Mouse (Mus musculus) embryo, embryonic 11 days (tissue): ENCODE measurements around the gene Duxbl1.
"Not testable (repeated sequence)": the region's sequence is repeated elsewhere in the genome, so short reads cannot be mapped to it uniquely, and the experiment has no call there.

Experiments used
- DNase-seq: peaks from one replicate; pipeline ENCODE4 v3.0.0-alpha.2; 2015

Gene Duxbl1

DNA sequence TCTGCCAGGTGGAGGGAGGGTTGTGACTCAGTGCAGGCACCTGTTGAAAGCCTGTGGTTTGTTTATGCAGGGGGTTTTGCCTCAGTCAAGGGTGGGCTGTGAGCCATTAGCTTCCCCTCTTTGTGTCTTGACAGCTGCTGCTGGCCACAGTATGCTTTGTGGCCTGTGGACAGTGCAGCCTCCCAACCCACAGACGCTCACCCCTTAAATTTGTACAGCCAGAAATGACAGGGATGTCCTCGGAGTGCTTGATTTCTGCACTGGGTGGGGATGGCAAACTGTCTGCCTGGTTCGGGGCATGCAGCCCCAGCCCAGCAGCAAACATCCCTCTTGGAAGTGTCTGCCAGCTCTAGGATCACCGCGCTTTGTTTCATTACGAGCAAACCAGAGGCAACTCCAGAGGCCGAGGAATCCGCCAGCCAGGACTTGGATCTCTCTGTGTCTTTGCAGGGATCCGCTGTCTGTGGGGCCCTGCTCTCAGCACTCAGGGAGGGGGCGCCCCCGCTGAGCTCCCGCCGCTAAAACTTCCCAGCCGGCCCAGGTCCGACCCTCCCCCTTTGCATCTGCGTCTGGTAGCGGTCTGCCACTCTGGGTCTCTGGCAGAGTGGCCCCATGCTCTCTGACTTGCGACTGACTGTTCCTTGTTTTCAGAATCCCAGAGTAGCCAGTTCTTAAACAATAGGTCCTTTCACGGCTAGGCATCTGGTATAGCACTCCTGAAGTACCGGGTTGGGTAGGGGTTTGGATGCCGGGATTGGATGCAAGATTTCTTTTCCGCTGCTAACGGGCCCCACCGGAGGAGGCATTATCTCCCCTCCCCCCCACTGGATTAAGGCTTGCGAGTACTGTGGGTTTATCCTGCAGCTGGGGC lies at the start of gene Duxbl1:
Gene Duxbl1 (plus strand): TSS at position 207 of the 871 bp plus-strand sequence.
- not testable (repeated sequence) for DNase-seq

DNA sequence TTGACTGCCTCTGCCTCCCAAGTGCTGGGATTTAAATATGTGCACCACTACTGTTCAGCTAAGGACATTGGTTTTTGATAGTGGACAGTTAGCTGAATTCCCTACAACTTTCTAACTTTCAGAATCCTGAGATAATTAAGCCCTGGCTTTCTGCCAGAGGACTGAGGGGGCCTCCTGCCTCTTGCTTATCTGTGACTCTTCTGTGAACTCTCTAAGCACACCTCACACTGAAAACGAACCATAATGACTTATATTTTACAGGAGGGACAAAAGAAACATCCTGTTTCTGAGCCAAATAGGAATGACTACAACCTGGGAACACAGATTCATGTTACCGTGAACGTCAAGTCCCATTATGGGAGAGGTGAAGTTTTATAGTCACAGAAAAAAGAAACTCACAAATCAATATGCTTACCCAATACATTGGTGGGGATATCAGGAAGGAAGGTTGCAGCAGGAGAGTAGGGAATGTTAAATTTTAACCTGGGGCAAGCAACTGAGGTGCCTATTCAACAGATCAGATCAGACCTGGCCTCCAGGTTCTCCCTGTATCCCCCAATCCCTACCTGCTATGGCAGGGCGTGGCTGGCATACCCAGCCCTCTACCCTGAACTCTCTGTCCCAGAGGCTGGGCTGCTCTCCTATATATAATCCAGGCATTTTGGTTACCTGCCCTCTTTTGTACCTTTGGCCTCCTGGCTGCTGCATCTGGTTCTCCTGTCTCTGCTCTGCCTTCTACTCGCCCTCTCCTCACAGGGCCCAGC lies 41.3 kb upstream of the Duxbl1 start:
- not testable (repeated sequence) for DNase-seq

DNA sequence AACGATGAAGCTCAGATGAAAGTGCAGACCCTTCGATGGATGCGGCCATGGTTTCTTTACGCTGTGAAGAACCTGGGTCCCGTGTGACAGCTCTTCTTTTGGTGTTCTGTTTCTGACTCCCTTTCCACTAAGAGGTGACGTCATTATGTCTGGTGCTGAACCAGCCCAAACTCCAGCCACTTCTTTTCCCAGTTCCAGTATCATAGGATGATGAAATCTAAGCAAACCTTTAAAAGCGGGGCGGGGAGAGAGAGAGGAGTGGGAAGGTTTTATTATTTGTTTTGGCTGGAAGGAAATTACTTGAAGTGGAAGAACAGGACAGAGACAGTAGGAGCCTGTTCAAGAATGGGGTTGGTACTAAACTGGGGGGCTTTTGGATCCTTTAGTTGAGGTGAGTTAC lies 40.4 kb upstream of the Duxbl1 start, which contains the start of gene Cphx1:
Gene Cphx1 (plus strand): TSS at position 301 of the 400 bp plus-strand sequence.
- DNase-seq, result not testable (repeated sequence)

- not testable (repeated sequence) for DNase-seq
Observed at GRCm38 (mm10) chr14:25957861-25958260, 20.5 kb upstream of the Duxbl1 start.

DNA sequence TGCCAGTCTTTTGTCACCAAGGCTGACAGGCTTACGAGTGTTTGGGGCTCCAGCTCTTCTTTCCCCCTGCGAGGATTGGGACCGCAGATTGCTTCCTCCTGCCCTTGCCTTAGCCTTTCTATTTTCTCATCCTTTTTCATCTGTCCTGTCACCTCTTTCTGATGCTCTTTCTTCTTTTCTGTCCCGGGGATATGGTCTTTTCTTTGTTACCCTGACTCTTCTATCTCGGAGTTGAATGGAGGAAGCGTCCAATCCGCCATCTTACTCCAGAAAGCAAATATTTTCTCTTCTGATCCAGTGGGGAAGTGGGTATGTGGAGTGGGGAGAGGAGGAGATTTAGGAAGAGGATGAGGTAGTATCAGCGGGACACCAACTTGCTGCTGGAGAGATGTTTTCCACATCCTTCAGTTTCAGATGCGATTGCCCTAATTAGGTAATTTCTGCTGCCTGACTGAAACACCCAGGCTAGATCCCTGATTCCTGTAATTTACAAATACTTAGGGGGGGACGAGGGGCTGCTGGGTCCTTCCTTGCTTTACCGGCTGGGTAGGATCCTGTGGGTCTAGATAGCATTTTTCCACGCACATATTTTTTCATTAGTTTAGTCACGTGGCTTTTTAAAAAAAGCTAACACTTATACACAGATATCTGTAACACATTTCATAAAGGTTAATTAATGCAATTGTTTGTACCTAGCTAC lies 1.0 kb downstream of the Duxbl1 start:
- peak; percentile 24 for DNase-seq

GRCm38 (mm10) chr14:25981880-25982279 lies 3.5 kb downstream of the Duxbl1 start:
- DNase-seq, result not testable (repeated sequence)

DNA sequence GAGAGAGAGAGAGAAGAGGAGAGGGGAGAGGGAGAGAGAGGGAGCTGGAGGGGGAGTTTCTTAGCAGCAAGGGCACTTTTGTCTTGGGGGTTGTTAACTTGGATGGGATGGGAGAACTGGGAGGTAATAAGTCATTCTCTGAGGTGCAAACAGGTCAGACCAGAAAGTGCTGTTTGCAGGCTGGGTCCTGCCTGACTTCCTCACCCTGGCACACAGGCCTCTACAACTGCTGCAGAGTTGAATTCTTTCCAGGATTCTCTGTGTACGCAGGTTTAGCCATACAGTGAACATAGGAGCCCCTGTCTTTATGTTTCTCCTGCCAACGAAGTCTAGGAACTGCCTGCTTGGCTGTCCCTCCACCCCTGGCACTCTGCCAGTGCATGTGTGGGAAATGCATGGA lies 29.1 kb downstream of the Duxbl1 start:
- DNase-seq, result not testable (repeated sequence)

GRCm38 (mm10) chr14:26016414-26016813 lies 38.0 kb downstream of the Duxbl1 start:
- DNase-seq, result not testable (repeated sequence)

DNA sequence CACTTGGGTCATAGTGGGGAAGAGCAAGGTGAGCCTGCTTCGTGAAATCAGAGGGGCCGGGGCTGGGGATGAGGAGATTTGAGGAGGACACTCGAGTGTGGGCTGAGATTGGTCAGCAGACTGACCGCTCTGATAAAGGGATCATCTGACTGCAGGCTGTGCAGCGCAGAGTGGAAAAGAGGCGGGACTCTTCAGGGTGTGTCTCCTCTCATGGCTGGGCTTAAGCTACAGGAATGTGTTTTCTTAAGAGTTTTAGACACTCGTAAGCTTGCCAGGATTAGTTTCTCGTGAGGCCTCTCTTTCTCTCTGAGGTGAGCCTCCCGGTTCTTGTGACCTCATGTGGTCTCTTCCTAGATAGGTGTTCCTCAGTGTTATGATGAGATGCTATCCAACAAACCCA lies 43.2 kb downstream of the Duxbl1 start:
- DNase-seq, result not testable (repeated sequence)

- not testable (repeated sequence) for DNase-seq
Observed at GRCm38 (mm10) chr14:26022831-26023230, 44.5 kb downstream of the Duxbl1 start.

- DNase-seq, result not testable (repeated sequence)
Observed at GRCm38 (mm10) chr14:26025653-26026052, 47.3 kb downstream of the Duxbl1 start.

DNA sequence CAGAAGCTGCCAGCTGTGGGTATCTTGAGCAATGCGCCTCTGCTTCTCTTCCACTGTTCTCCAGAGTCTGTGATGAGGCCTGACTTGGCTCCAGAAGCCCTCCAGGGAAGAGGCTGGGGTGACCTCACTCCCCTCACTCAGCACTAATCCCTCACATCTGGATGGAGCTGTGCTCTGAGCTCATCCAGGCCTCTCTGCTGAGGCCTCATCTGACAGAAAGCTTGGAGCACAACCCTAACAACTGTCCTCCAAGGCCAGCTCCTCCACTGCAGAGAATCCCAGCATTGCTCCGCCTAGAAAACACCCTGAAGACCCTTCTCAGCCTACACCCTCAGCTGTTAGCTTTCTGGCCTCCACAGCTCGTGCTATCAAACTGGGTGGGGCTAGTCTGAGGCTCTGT lies 56.0 kb downstream of the Duxbl1 start:
- not testable (repeated sequence) for DNase-seq

GRCm38 (mm10) chr14:26035439-26035838 lies 57.1 kb downstream of the Duxbl1 start:
- DNase-seq, result not testable (repeated sequence)
